Comparison of ENCODE assay signal across 14 mouse cellular contexts in genomic region chr10:108283837-108284236, GRCm38 (mm10).
"Had no signal": no experiment of that assay in that cellular context is flagged by ENCODE, and none has a peak within 500 bp of the region (broad histone marks: within the 10 kb centered on the region; RNA-seq: fewer than 3 reads in every experiment).

No protein-coding gene starts in this region.

- H3K9me3 ChIP-seq: liver, embryonic 15.5 days; midbrain, embryonic 10.5 days; midbrain, embryonic 15.5 days; neural tube, embryonic 13.5 days; stomach, embryonic 15.5 days had no signal

- H3K4me2 ChIP-seq: liver, embryonic 11.5 days; liver, embryonic 15.5 days; midbrain, embryonic 15.5 days; neural tube, embryonic 13.5 days; stomach, embryonic 15.5 days had no signal

- ATAC-seq: midbrain, embryonic 15.5 days had no signal

- H3K9ac ChIP-seq: liver, embryonic 15.5 days; midbrain, embryonic 15.5 days; neural tube, embryonic 13.5 days; stomach, embryonic 15.5 days had no signal

- H3K4me3 ChIP-seq: layer of hippocampus, adult 2 months; liver, embryonic 15.5 days; midbrain, embryonic 10.5 days; midbrain, embryonic 15.5 days; neural tube, embryonic 13.5 days; stomach, embryonic 15.5 days had no signal

- H3K27ac ChIP-seq: layer of hippocampus, adult 2 months; liver, embryonic 15.5 days; midbrain, embryonic 10.5 days; midbrain, embryonic 15.5 days; stomach, embryonic 15.5 days had no signal

- H3K27me3 ChIP-seq: liver, embryonic 15.5 days; midbrain, embryonic 15.5 days; neural tube, embryonic 13.5 days; stomach, embryonic 15.5 days had no signal

- H3K4me1 ChIP-seq: liver, embryonic 15.5 days; midbrain, embryonic 15.5 days; neural tube, embryonic 13.5 days; stomach, embryonic 15.5 days had no signal

- DNase-seq: kidney, adult 18-20 months; kidney, postnatal 10 days; kidney, postnatal 4 days; lung, adult 2 months; lung, postnatal 36 days; right cerebral cortex, postnatal 14 days; thymus, postnatal 36 days had no signal

- H3K36me3 ChIP-seq: midbrain, embryonic 15.5 days had no signal
